Mouse (Mus musculus) neural tube, embryonic 11.5 days (tissue): ENCODE results near the gene Ttll12. TPM values are rescaled to one million over a fixed set of nuclear protein-coding genes. Genes with fewer than 3 reads are reported as not detected.

Experiments
- ATAC-seq: fragments of 200-750 bp; cut with Nextera tagmentation; 2 replicates; pipeline ENCODE4 v1.8.0; 2017; ENCODE audit warnings: moderate number of reproducible peaks, mild to moderate bottlenecking, moderate TSS enrichment, moderate library complexity; ENCODE audit not compliant: insufficient read depth, low FRiP score, low TSS enrichment
- DNase-seq: peaks from one replicate; pipeline ENCODE4 v3.0.0-alpha.2; 2015; ENCODE audit warnings: low spot score
- H3K27ac ChIP-seq: fragments of 300-500 bp; sonication (generic); 2 replicates; pipeline ENCODE4 v1.5.1; 2014; ENCODE audit warnings: low read depth, mild to moderate bottlenecking, low read length
- H3K27me3 ChIP-seq: fragments of 300-500 bp; sonication (generic); 2 replicates; pipeline ENCODE4 v1.6.1; 2014; ENCODE audit warnings: mild to moderate bottlenecking, low read length, mixed read lengths; ENCODE audit not compliant: control insufficient read depth, insufficient read depth
- H3K36me3 ChIP-seq: fragments of 300-500 bp; sonication (generic); 2 replicates; pipeline ENCODE4 v1.6.1; 2014; ENCODE audit warnings: mild to moderate bottlenecking, low read length, moderate library complexity, mixed read lengths; ENCODE audit not compliant: control insufficient read depth, insufficient read depth
- H3K4me1 ChIP-seq: fragments of 300-500 bp; sonication (generic); 2 replicates; pipeline ENCODE4 v1.6.1; 2014; ENCODE audit warnings: low read length, mixed read lengths; ENCODE audit not compliant: control insufficient read depth, insufficient read depth
- H3K4me2 ChIP-seq: fragments of 300-500 bp; sonication (generic); 2 replicates; pipeline ENCODE4 v1.6.1; 2014; ENCODE audit warnings: low read depth, mild to moderate bottlenecking, moderate library complexity
- H3K4me3 ChIP-seq: fragments of 300-500 bp; sonication (generic); 2 replicates; pipeline ENCODE4 v1.5.1; 2014; ENCODE audit warnings: low read depth, low read length
- H3K9ac ChIP-seq: fragments of 300-500 bp; sonication (generic); 2 replicates; pipeline ENCODE4 v1.6.1; 2014; ENCODE audit warnings: mild to moderate bottlenecking, low read length
- H3K9me3 ChIP-seq: fragments of 300-500 bp; sonication (generic); 2 replicates; pipeline ENCODE4 v1.6.1; 2016; ENCODE audit warnings: low read length; ENCODE audit not compliant: control insufficient read depth
- WGBS: fragments of 180-500 bp; shearing (Covaris S2); extraction: QIAGEN DNeasy Blood & Tissue Kit; methylation state at CpG from one replicate; pipeline ENCODE4 v1.1.7; 2014; 5-methylcytosine and 5-hydroxymethylcytosine counted together
- polyA plus RNA-seq: library from polyadenylated mRNA; unstranded; fragments of >200 nt; fragmentation: Nextera tagmentation; extraction: Ambion mirVana; gene quantifications from 2 replicates; pipeline ENCODE4 v1.2.1, GENCODE M21; 2014

The Ttll12 gene
- polyA plus RNA-seq, 1 experiment from 2014 or later, result 48.0 TPM

DNA sequence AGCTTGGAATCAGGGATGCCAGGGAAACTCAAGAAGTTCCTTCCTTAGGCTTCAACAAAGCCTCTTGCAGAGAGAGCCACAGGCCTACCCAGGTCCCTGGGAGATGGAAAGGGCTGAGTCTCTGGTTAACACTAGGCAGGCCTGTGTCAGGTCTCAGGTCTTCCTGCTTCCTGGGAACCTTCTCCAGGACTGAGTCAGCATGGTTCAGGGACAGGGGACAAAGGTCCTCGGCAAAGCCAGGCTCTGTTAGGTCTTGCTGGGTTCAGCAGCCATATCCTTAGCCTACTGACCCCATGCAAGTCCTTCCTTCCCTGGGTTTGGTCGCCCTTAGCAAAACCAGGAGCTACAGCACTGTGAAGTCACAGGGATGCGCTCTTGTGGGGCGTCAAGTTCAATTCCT, 4.1 kb downstream of the Ttll12 start:
- Histone ChIP-seq H3K9me3 (peaks cover 2% of the 10 kb centered on the region; the same call in 1 of the 2 replicates), H3K4me3 (no peak overlapping the region), H3K27ac (no peak overlapping the region), H3K4me2 (no peak overlapping the region), H3K9ac (no peak overlapping the region), H3K27me3 (no peaks in the 10 kb centered on the region), H3K36me3 (peaks cover 14% of the 10 kb centered on the region), H3K4me1 (peaks cover 8% of the 10 kb centered on the region)
- WGBS, result 96% methylated on average over 4 of the region's 4 CpGs
- ATAC-seq, result no peak
- DNase-seq, result no peak

DNA sequence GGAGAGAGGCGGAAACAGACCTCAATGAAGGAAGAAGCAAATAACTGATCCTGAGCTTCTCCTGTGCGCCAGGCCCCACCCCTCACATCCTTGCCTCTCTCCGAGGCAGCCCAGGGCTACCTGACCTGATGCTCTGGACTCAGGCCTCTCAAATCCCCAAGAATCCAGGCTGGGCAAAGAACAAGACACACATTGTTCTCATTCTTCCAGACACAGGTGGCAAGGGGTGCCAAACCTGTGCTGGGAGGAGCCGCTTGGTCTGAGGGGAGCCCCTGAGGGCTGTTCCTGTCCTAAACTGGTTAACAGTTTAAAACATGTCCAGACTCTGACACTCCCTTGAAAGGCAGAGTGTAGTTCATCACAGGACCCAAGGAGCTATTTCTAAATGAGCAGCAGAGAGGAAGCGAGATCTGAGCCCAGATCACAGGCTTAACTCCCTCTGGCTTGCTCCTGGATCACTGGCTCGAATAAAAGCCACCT, 10.2 kb downstream of the Ttll12 start:
- 95% methylated on average over 6 of the region's 6 CpGs for WGBS
- ATAC-seq (no peak), DNase-seq (no peak)
- Histone ChIP-seq H3K9me3 (peaks cover 2% of the 10 kb centered on the region; the same call in 1 of the 2 replicates), H3K36me3 (peaks cover 33% of the 10 kb centered on the region), H3K9ac (no peak overlapping the region), H3K4me2 (no peak overlapping the region), H3K27me3 (no peaks in the 10 kb centered on the region), H3K4me3 (no peak overlapping the region), H3K4me1 (no peaks in the 10 kb centered on the region), H3K27ac (no peak overlapping the region)

- WGBS, result 79% methylated on average over 8 of the region's 8 CpGs
Measured at GRCm38 (mm10) chr15:83583419-83584156, 11.4 kb downstream of the Ttll12 start.

DNA sequence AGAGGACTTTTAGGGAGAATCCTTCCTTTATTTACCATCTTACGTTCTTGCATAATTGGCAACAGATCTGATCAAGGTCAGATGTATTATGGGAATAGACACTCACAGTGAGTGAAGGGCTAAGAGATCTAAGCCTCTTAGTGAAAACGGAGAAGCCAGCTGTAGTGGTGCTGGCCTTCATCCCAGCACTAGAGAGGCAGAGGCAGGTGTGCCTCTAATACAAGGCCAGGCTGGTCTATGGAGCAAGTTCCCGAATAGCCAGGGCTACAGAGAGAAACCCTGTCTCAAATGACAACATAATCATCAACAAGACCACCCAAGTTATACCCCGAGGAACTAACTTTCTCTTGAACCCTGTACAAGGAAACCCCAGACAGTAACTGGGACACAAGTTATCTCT, 12.0 kb downstream of the Ttll12 start:
- Histone ChIP-seq H3K9ac (no peak overlapping the region), H3K4me2 (no peak overlapping the region), H3K4me1 (no peaks in the 10 kb centered on the region), H3K27ac (no peak overlapping the region), H3K27me3 (no peaks in the 10 kb centered on the region), H3K9me3 (peaks cover 2% of the 10 kb centered on the region; the same call in 1 of the 2 replicates), H3K36me3 (peaks cover 37% of the 10 kb centered on the region), H3K4me3 (no peak overlapping the region)
- ATAC-seq (no peak), DNase-seq (no peak)
- 94% methylated on average over 4 of the region's 4 CpGs for WGBS

More at GRCm38 (mm10) chr15:83583419-83584156, 11.4 kb downstream of the Ttll12 start:
- peaks cover 34% of the 10 kb centered on the region for H3K36me3 ChIP-seq
- ATAC-seq (no peak), DNase-seq (peak; percentile 34)
- H3K4me3 ChIP-seq, result no peak overlapping the region
- no peaks in the 10 kb centered on the region for H3K4me1 ChIP-seq
- H3K27ac ChIP-seq, result no peak overlapping the region
- peaks cover 2% of the 10 kb centered on the region; the same call in 1 of the 2 replicates for H3K9me3 ChIP-seq
- H3K9ac ChIP-seq, result no peak overlapping the region
- no peak overlapping the region for H3K4me2 ChIP-seq
- no peaks in the 10 kb centered on the region for H3K27me3 ChIP-seq

DNA sequence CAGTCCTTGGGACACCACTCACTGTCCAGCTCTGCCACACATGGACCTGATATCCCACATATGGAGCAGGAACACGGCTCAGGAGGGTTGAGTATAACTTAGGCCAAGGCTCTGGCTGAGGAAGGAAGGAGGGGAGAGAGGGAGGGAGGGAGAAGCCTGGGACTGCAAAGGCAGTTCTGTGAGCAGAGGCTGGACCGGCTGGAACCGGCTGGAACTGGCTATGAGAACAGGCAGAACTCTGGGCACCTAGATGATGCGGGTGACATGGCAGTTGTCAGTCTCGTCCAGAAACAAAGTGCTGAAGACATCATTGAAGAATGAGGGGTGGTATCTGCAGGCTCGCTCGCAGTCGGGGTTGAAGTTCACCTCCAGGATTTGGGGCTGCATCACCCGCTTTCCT, 18.3 kb downstream of the Ttll12 start:
- no peak overlapping the region for H3K9ac ChIP-seq
- no peak overlapping the region for H3K4me3 ChIP-seq
- H3K36me3 ChIP-seq, result peaks cover 16% of the 10 kb centered on the region
- ATAC-seq (no peak), DNase-seq (no peak)
- no peaks in the 10 kb centered on the region for H3K9me3 ChIP-seq
- H3K4me1 ChIP-seq, result no peaks in the 10 kb centered on the region
- no peaks in the 10 kb centered on the region for H3K27me3 ChIP-seq
- WGBS, result 94% methylated on average over 9 of the region's 9 CpGs
- H3K27ac ChIP-seq, result no peak overlapping the region
- H3K4me2 ChIP-seq, result no peak overlapping the region

- Histone ChIP-seq H3K9me3 (no peaks in the 10 kb centered on the region), H3K27ac (no peak overlapping the region), H3K4me3 (no peak overlapping the region), H3K36me3 (peaks cover 8% of the 10 kb centered on the region), H3K27me3 (no peaks in the 10 kb centered on the region), H3K4me1 (no peaks in the 10 kb centered on the region), H3K4me2 (no peak overlapping the region), H3K9ac (no peak overlapping the region)
- WGBS, result 88% methylated on average over 8 of the region's 8 CpGs
- ATAC-seq, result no peak
- DNase-seq, result no peak
Measured at GRCm38 (mm10) chr15:83575543-83575942, 19.4 kb downstream of the Ttll12 start.

- no peak overlapping the region for H3K27ac ChIP-seq
- H3K9me3 ChIP-seq, result no peaks in the 10 kb centered on the region
- H3K9ac ChIP-seq, result no peak overlapping the region
- no peak overlapping the region for H3K4me2 ChIP-seq
- H3K27me3 ChIP-seq, result no peaks in the 10 kb centered on the region
- ATAC-seq, result no peak
- no peaks in the 10 kb centered on the region for H3K4me1 ChIP-seq
- H3K36me3 ChIP-seq, result peaks cover 6% of the 10 kb centered on the region
- H3K4me3 ChIP-seq, result no peak overlapping the region
- 91% methylated on average over 6 of the region's 6 CpGs for WGBS
- DNase-seq, result no peak
Measured at GRCm38 (mm10) chr15:83574731-83575351, 20.1 kb downstream of the Ttll12 start.

DNA sequence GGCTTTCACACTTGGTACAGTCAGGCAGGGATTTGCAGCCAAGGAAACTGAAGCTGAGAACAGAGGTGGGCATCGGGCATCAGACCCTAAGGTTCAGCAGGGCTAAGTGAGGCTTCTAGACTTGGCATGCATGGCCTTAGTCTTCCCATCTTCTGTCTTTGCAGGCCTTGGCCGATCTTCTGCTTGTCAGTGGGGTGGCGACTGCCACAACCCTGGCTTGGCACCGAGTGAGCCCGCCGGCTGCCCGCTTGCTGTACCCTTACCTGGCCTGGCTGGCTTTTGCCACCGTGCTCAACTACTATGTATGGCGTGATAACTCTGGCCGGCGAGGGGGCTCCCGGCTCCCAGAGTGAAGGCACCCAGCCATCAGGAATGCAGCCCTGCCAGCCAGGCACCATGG, 21.4 kb downstream of the Ttll12 start:
- 92% methylated on average over 12 of the region's 12 CpGs for WGBS
- Histone ChIP-seq H3K4me3 (no peak overlapping the region), H3K9me3 (no peaks in the 10 kb centered on the region), H3K4me2 (no peak overlapping the region), H3K27ac (no peak overlapping the region), H3K9ac (no peak overlapping the region), H3K27me3 (no peaks in the 10 kb centered on the region), H3K4me1 (no peaks in the 10 kb centered on the region), H3K36me3 (peaks cover 4% of the 10 kb centered on the region)
- DNase-seq, result no peak
- ATAC-seq, result no peak

GRCm38 (mm10) chr15:83572132-83572531, 22.8 kb downstream of the Ttll12 start:
- Histone ChIP-seq H3K27me3 (no peaks in the 10 kb centered on the region), H3K9ac (no peak overlapping the region), H3K36me3 (peaks cover 2% of the 10 kb centered on the region), H3K4me3 (no peak overlapping the region), H3K4me2 (no peak overlapping the region), H3K9me3 (no peaks in the 10 kb centered on the region), H3K4me1 (no peaks in the 10 kb centered on the region), H3K27ac (no peak overlapping the region)
- ATAC-seq (no peak), DNase-seq (no peak)
- 88% methylated on average over 4 of the region's 4 CpGs for WGBS
